Mouse (Mus musculus): ENCODE measurements around the gene Elmo1.

DNA sequence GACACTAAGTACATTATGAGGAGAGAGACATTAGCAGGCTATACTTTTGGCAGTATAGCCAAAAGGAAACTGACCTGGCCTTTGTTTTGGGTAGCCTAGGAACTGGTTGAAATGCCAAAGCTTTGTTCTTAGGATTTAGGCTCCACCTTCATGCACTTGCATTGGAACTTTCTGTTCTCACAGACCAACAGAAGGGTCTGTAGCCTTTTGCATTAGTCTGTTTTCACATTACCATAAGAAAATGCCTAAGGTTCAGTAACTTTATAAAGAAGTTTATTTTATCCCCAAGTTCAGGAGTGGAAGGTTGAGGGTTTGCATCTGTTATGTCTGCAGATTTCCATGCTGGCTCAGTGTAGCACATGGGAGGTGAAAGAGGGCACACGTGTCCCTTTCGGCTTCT is 15.6 kb downstream of the Elmo1 start:
- TF ChIP-seq CTCF (IDR thresholded peaks at IDR 0.05; ENCODE audit: extremely low read depth, insufficient read depth, low read length) (no peak), POLR2A (IDR thresholded peaks at IDR 0.05; ENCODE audit: extremely low read depth, insufficient read depth, low read length) (no peak)

Data from cortical plate, adult 2 months (tissue).